Mouse (Mus musculus): ENCODE measurements around the gene Pcca. TPM values are rescaled to one million over a fixed set of nuclear protein-coding genes. Genes with fewer than 3 reads are reported as not detected.

Gene Pcca
- polyA plus RNA-seq (2012; ENCODE audit: low replicate concordance) = 11.1 and 13.2 TPM in 2 replicates

GRCm38 (mm10) chr14:122534017-122534924 lies at the start of gene Pcca:
Pcca (plus strand) TSS chr14:122534324.

GRCm38 (mm10) chr14:122490441-122491328 lies 43.4 kb upstream of the Pcca start, which contains the start of gene Gm10837:
Gm10837 (plus strand) TSS chr14:122490586.

DNA sequence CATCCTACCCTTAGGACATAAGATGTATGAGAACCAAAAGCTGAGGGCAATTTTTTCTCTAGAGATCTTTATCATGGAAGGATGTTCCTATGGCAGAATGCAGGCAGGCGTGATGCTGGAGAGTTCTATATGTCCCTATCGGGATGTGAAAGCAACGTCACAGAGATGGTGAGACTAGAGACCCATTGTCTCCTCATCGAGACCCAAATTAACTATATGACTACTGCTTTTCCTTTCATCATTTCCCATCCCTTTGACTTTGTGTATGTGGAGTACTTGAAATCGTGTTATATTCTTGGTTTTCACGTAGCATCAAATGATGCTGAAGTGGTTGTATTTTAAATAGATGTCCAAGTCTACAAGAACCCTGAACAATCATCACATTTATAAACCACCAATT lies 379.5 kb downstream of the Pcca start, which contains the start of gene Ggact:
Gene Ggact, minus strand, starts transcription at position 101 of the 400 bp plus-strand sequence.

Other genes with a start within 250 kb of the Pcca start
- not detected in 2 replicates for gene Gm5089, start 83.2 kb upstream of the Pcca start, polyA plus RNA-seq (2012; ENCODE audit: low replicate concordance)
- 0.02 TPM in 1 of 2 replicates, not detected in the other for gene Zic5, start 68.6 kb upstream of the Pcca start, polyA plus RNA-seq (2012; ENCODE audit: low replicate concordance)
- gene Zic2, start 58.9 kb upstream of the Pcca start, polyA plus RNA-seq (2012; ENCODE audit: low replicate concordance) = not detected in 2 replicates
- gene Gm10837, start 43.7 kb upstream of the Pcca start, polyA plus RNA-seq (2012; ENCODE audit: low replicate concordance) = not detected in 2 replicates

All from hematopoietic multipotent progenitor cell, adult 10-12 weeks (in vitro differentiated cells).